Mouse (Mus musculus) heart, adult 11 months (tissue): ENCODE measurements around the gene Abca1.

Experiments
- DNase-seq: peaks from one replicate; pipeline ENCODE4 v3.0.0; 2022

Gene Abca1

DNA sequence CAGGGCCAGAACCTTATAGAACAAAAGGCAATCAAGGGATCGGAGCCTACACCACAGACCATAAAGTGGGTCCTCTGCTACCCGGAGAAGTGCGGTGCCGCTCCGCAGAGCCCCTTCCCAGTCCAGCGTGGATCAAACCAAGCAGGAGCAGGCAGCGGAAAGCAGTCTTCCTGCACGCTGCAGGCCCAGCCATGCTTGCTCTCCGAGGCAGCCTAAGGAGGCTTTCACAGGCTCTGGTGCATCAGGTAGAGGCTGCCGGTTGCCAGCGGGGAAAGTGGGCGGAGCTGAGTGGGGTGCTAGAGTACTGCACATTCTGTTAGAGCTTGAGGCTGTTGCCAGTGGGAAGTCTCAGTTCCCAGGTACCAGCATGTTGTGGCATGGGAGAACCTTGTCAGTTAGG is 170.4 kb downstream of the Abca1 start, which contains the start of gene Nipsnap3a:
Nipsnap3a (plus strand) TSS at position 25 of the 400 bp plus-strand sequence.
- peak; percentile 88 for DNase-seq

DNA sequence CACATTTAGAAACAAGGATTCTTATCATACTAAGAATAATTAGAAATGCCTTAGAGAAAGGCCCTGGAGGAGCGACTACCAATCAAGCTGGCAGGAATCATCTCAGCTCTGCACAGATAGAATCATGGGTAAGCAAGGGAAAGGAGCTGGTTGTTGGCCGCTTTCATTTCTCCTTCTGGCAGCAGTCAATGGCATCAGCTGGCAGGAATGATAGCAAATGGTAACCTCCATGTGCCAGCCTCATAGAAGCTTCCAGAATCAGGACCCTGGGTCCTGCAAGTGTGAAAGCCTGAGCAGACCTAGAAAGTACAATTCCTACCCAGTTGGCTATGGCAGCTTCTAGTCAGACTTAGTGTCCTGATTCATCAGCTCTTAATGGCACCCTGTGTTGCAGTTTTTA is 173.4 kb downstream of the Abca1 start:
- DNase-seq: no peak

- DNase-seq: no peak
Measured at GRCm38 (mm10) chr4:52985216-52985615, 174.5 kb downstream of the Abca1 start.
